Mouse (Mus musculus) heart, postnatal 0 days (tissue): ENCODE data around the gene Scel. TPM values are rescaled to one million over a fixed set of nuclear protein-coding genes. Genes with fewer than 3 reads are reported as not detected.

ENCODE experiments used
- ATAC-seq: fragments of 200-750 bp; cut with Nextera tagmentation; 2 replicates; pipeline ENCODE4 v1.8.0; 2017; ENCODE audit warnings: low read depth, moderate number of reproducible peaks, moderate library complexity; ENCODE audit not compliant: insufficient read depth
- DNase-seq: peaks from one replicate; pipeline ENCODE4 v3.0.0-alpha.2; 2016; ENCODE audit warnings: low spot score
- H3K27ac ChIP-seq: fragments of 300-500 bp; sonication (generic); 2 replicates; pipeline ENCODE4 v1.5.1; 2014; ENCODE audit warnings: low read depth, mild to moderate bottlenecking
- H3K27me3 ChIP-seq: fragments of 300-500 bp; sonication (generic); 2 replicates; pipeline ENCODE4 v1.6.1; 2014; ENCODE audit warnings: low read length, mixed read lengths; ENCODE audit not compliant: control insufficient read depth, insufficient read depth
- H3K36me3 ChIP-seq: fragments of 300-500 bp; sonication (generic); replicated peaks from 2 replicates; pipeline ENCODE4 v1.6.1; 2014; ENCODE audit warnings: low read length, mixed read lengths; ENCODE audit not compliant: control insufficient read depth, insufficient read depth
- H3K4me1 ChIP-seq: fragments of 300-500 bp; sonication (generic); 2 replicates; pipeline ENCODE4 v1.6.1; 2014; ENCODE audit warnings: antibody characterized with exemption; ENCODE audit not compliant: control insufficient read depth, insufficient read depth
- H3K4me2 ChIP-seq: fragments of 300-500 bp; sonication (generic); 2 replicates; pipeline ENCODE4 v1.6.1; 2014; ENCODE audit warnings: low read depth, mild to moderate bottlenecking, low read length, moderate library complexity
- H3K4me3 ChIP-seq: fragments of 300-500 bp; sonication (generic); 2 replicates; pipeline ENCODE4 v1.5.1; 2014; ENCODE audit warnings: low read depth, low read length
- H3K9ac ChIP-seq: fragments of 300-500 bp; sonication (generic); replicated peaks from 2 replicates; pipeline ENCODE4 v1.6.1; 2014; ENCODE audit warnings: low read depth, low read length, mixed read lengths
- H3K9me3 ChIP-seq: fragments of 300-500 bp; sonication (generic); replicated peaks from 2 replicates; pipeline ENCODE4 v1.6.1; 2016; ENCODE audit warnings: low read length; ENCODE audit not compliant: control insufficient read depth
- CTCF ChIP-seq: IDR thresholded peaks from 2 replicates; pipeline ENCODE4 v1.5.1; 2016; ENCODE audit warnings: antibody characterized with exemption, control low read depth, low read depth
- EP300 ChIP-seq: IDR thresholded peaks from 2 replicates; pipeline ENCODE4 v1.6.1; 2016; ENCODE audit warnings: antibody characterized with exemption, low read depth
- WGBS: fragments of 180-500 bp; shearing (Covaris S2); extraction: QIAGEN DNeasy Blood & Tissue Kit; methylation state at CpG from one replicate; pipeline ENCODE4 v1.1.7; 2014; 5-methylcytosine and 5-hydroxymethylcytosine counted together
- polyA plus RNA-seq: library from polyadenylated mRNA; unstranded; fragments of >200 nt; fragmentation: Nextera tagmentation; extraction: Ambion mirVana; gene quantifications from 2 replicates; pipeline ENCODE4 v1.2.1, GENCODE M21; 2015
- total RNA-seq: library from RNA; depleted of rRNA; stranded (reverse); fragments of >200 nt; gene quantifications from 2 replicates; pipeline ENCODE4 v1.2.3, GENCODE M21; 2014; ENCODE audit warnings: low replicate concordance

Gene Scel
- total and polyA plus RNA-seq, 2 experiments from 2014 or later: 0.14 to 2.7 TPM

- Histone ChIP-seq H3K27me3 (no peaks in the 10 kb centered on the region), H3K9me3 (no peaks in the 10 kb centered on the region), H3K4me1 (no peaks in the 10 kb centered on the region), H3K4me3 (no peak overlapping the region), H3K36me3 (no peaks in the 10 kb centered on the region), H3K27ac (no peak overlapping the region), H3K9ac (no peak overlapping the region), H3K4me2 (no peak overlapping the region)
- WGBS: 79% methylated on average over 8 of the region's 8 CpGs
- DNase-seq: no peak
- no peak for ATAC-seq
- TF ChIP-seq CTCF (no peak), EP300 (no peak)
Observed at GRCm38 (mm10) chr14:103535511-103536024, 22.4 kb downstream of the Scel start.

- 35% methylated on average over 10 of the region's 10 CpGs for WGBS
Observed at GRCm38 (mm10) chr14:103536334-103536733, 23.2 kb downstream of the Scel start.

DNA sequence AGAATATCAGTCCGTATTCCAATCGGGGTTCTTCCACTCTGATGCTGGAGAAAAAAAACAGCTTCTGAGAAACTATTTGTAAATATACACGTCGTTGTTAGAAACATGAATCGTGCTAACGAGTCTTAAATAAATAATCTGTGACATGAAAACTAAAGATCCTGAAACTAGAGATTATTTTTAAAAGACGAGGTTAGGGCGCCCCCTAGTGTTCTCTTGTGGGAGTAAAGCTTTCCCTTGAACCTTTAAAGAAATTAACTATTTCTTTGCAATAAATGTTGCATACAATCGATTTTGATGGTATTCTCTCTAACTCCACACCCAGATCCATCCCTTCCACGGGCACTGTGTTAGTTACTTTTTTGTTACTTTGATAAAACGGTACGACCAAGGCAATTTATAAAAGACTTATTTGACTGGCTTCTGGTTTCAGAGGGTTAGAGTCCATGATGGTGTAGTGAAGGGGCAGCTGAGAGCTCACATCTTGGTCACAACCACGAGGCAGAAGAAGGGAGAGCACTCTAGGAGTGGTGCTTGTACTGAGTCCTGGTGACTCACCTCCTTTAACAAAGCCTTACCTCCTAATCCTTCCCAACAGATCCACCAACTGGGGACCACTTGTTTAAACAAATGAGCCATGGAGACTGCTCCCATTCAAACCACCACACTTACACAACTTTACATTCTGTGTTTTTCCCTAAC is 24.4 kb downstream of the Scel start:
- WGBS: 12% methylated on average over 13 of the region's 13 CpGs
- DNase-seq (peak; percentile 34), ATAC-seq (no peak)
- Histone ChIP-seq H3K9ac (no peak overlapping the region), H3K27me3 (no peaks in the 10 kb centered on the region), H3K4me3 (no peak overlapping the region), H3K27ac (no peak overlapping the region), H3K4me2 (no peak overlapping the region), H3K9me3 (no peaks in the 10 kb centered on the region), H3K36me3 (no peaks in the 10 kb centered on the region), H3K4me1 (no peaks in the 10 kb centered on the region)
- TF ChIP-seq EP300: no peak
- peak; percentile 50 for TF ChIP-seq CTCF

More at GRCm38 (mm10) chr14:103536334-103536733, 23.2 kb downstream of the Scel start:
- Histone ChIP-seq H3K27ac (no peak overlapping the region), H3K4me1 (no peaks in the 10 kb centered on the region), H3K9me3 (no peaks in the 10 kb centered on the region), H3K36me3 (no peaks in the 10 kb centered on the region), H3K27me3 (no peaks in the 10 kb centered on the region), H3K4me2 (no peak overlapping the region), H3K9ac (no peak overlapping the region), H3K4me3 (no peak overlapping the region)
- no peak for DNase-seq
- no peak for TF ChIP-seq EP300
- TF ChIP-seq CTCF: no peak
- ATAC-seq: no peak

DNA sequence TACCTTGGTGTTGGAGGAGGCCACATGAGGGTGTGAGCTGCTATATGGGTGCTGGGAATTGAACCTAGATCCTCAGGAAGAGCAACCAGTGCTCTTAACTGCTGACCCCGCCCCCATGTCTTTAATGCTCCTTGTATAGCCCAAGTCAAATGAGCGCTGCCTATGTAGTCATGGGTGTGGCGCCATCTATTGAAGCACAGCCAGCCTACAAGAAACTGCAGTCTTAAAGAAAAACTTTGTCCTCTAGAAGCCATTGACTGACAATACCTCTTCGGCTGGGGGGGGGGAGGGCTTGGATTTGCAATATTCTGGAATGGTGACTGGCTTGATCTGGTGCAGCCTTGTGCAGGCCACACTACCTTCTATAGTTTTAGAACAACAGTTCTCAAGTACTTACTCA is 26.7 kb downstream of the Scel start:
- TF ChIP-seq CTCF (no peak), EP300 (no peak)

GRCm38 (mm10) chr14:103541679-103542078 is 28.5 kb downstream of the Scel start:
- Histone ChIP-seq H3K36me3 (no peaks in the 10 kb centered on the region), H3K4me2 (no peak overlapping the region), H3K27me3 (no peaks in the 10 kb centered on the region), H3K4me1 (no peaks in the 10 kb centered on the region), H3K9me3 (no peaks in the 10 kb centered on the region), H3K4me3 (no peak overlapping the region), H3K27ac (no peak overlapping the region), H3K9ac (no peak overlapping the region)
- WGBS: 57% methylated on average over 5 of the region's 5 CpGs
- DNase-seq (no peak), ATAC-seq (no peak)
- TF ChIP-seq CTCF: no peak
- TF ChIP-seq EP300: no peak

More for the DNA sequence above, 26.7 kb downstream of the Scel start:
- H3K27ac ChIP-seq: no peak overlapping the region
- no peaks in the 10 kb centered on the region for H3K9me3 ChIP-seq
- H3K36me3 ChIP-seq: no peaks in the 10 kb centered on the region
- 52% methylated on average over 4 of the region's 4 CpGs for WGBS
- H3K27me3 ChIP-seq: no peaks in the 10 kb centered on the region
- DNase-seq: no peak
- H3K4me1 ChIP-seq: no peaks in the 10 kb centered on the region
- H3K4me3 ChIP-seq: no peak overlapping the region
- ATAC-seq: no peak
- no peak overlapping the region for H3K4me2 ChIP-seq
- no peak overlapping the region for H3K9ac ChIP-seq
